In genomic region chr7:73542131-73542853, GRCm38 (mm10) we compare ENCODE assay signal across 8 mouse cellular contexts. TPM values are rescaled to one million over a fixed set of nuclear protein-coding genes. Genes with fewer than 3 reads are reported as not detected.
DNase-seq lines count a peak whose midpoint lies in the region; ATAC-seq and TF ChIP-seq lines count a peak whose summit lies in the region.

No protein-coding gene starts in this region.

- H3K4me3 ChIP-seq in heart, adult 2 months = peak overlapping the region; percentile 75
- no peak overlapping the region for H3K4me3 ChIP-seq in heart, embryonic 12.5 days
- peak overlapping the region; percentile 72 for H3K4me3 ChIP-seq in forebrain, embryonic 12.5 days (replicated peaks)
- peak overlapping the region in 1 of 2 experiments; percentile 85; a peak in 2 of 4 replicates for H3K4me3 ChIP-seq in liver, embryonic 14.5 days (ENCODE audit: insufficient read depth in 1 of 2, low read depth in 2 of 2, low read length in 2 of 2)

- no peak for ATAC-seq in heart, embryonic 12.5 days (ENCODE audit: insufficient number of reproducible peaks, low FRiP score)
- no peak for ATAC-seq in forebrain, embryonic 12.5 days (ENCODE audit: low FRiP score)
- no peak for ATAC-seq in liver, embryonic 14.5 days (ENCODE audit: insufficient read depth)

- TF ChIP-seq POLR2A in heart, adult 2 months (IDR thresholded peaks at IDR 0.05; ENCODE audit: insufficient read depth, low read depth, low read length) = no peak

- no peaks in the 10 kb centered on the region for H3K9me3 ChIP-seq in heart, embryonic 12.5 days (replicated peaks)
- no peaks in the 10 kb centered on the region for H3K9me3 ChIP-seq in forebrain, embryonic 12.5 days
- no peaks in the 10 kb centered on the region for H3K9me3 ChIP-seq in liver, embryonic 14.5 days (ENCODE audit: control insufficient read depth, low read length)

- H3K27ac ChIP-seq in heart, adult 2 months = peak overlapping the region; percentile 98
- H3K27ac ChIP-seq in heart, embryonic 12.5 days (ENCODE audit: poor library complexity, severe bottlenecking) = no peak overlapping the region; the same call in 1 of the 2 replicates
- H3K27ac ChIP-seq in forebrain, embryonic 12.5 days = peak overlapping the region; percentile 70
- no peak overlapping the region for H3K27ac ChIP-seq in liver, embryonic 14.5 days

- WGBS in heart, adult 2 months = 63% methylated on average over 7 of the region's 7 CpGs
- WGBS in heart, embryonic 12.5 days = 73% methylated on average over 7 of the region's 7 CpGs
- WGBS in forebrain, embryonic 12.5 days = 69% methylated on average over 7 of the region's 7 CpGs
- WGBS in liver, embryonic 14.5 days (ENCODE audit: insufficient replicate concordance) = 83% methylated on average over 7 of the region's 7 CpGs

- no peak for DNase-seq in heart, adult 2 months
- DNase-seq in 3T3-L1 (ENCODE audit: low read depth, low spot score) = peak; percentile 61
- DNase-seq in liver, embryonic 14.5 days (ENCODE audit: low read depth in 3 of 3, low spot score in 3 of 3) = no peak
- DNase-seq in adrenal gland, adult (ENCODE audit: inconsistent age in 2 of 2, low spot score in 1 of 2) = no peak
- DNase-seq in adrenal gland, postnatal 36 days = no peak
- no peak for DNase-seq in gastrocnemius, postnatal 10 days

- intact Hi-C loops in heart, adult 2 months (cut with DNase I) = no loop called here

- TF ChIP-seq EP300 in heart, adult 2 months (IDR thresholded peaks at IDR 0.05; ENCODE audit: insufficient read depth, low read depth, low read length) = no peak
- no peak for TF ChIP-seq EP300 in liver, embryonic 14.5 days (IDR thresholded peaks at IDR 0.05; ENCODE audit: low read depth)

- peaks cover 15% of the 10 kb centered on the region for H3K4me1 ChIP-seq in heart, adult 2 months (ENCODE audit: control insufficient read depth, insufficient read depth, low read length)
- H3K4me1 ChIP-seq in heart, embryonic 12.5 days (replicated peaks) = peaks cover 10% of the 10 kb centered on the region
- H3K4me1 ChIP-seq in forebrain, embryonic 12.5 days = peaks cover 10% of the 10 kb centered on the region
- H3K4me1 ChIP-seq in liver, embryonic 14.5 days (replicated peaks; ENCODE audit: control insufficient read depth in 2 of 2, insufficient read depth in 2 of 2, low read length in 1 of 2) = peaks cover 7 to 13% of the 10 kb centered on the region in 2 experiments

- H3K27me3 ChIP-seq in heart, adult 2 months (ENCODE audit: control insufficient read depth, insufficient read depth, low read length) = no peaks in the 10 kb centered on the region
- no peaks in the 10 kb centered on the region for H3K27me3 ChIP-seq in heart, embryonic 12.5 days (replicated peaks)
- no peaks in the 10 kb centered on the region for H3K27me3 ChIP-seq in forebrain, embryonic 12.5 days
- no peaks in the 10 kb centered on the region for H3K27me3 ChIP-seq in liver, embryonic 14.5 days (ENCODE audit: control insufficient read depth, insufficient read depth, low read length)

- no peak overlapping the region for H3K4me2 ChIP-seq in heart, embryonic 12.5 days
- no peak overlapping the region for H3K4me2 ChIP-seq in forebrain, embryonic 12.5 days
- peak overlapping the region; percentile 75; the same call in 1 of the 2 replicates for H3K4me2 ChIP-seq in liver, embryonic 14.5 days (ENCODE audit: low read depth)

- no peak overlapping the region for H3K9ac ChIP-seq in heart, adult 2 months (ENCODE audit: low read depth, low read length)
- no peak overlapping the region for H3K9ac ChIP-seq in heart, embryonic 12.5 days
- H3K9ac ChIP-seq in forebrain, embryonic 12.5 days = no peak overlapping the region
- H3K9ac ChIP-seq in liver, embryonic 14.5 days (replicated peaks) = no peak overlapping the region

- H3K79me2 ChIP-seq in heart, adult 2 months (replicated peaks; ENCODE audit: control insufficient read depth, insufficient read depth, low read length) = peaks cover 5% of the 10 kb centered on the region

- H3K36me3 ChIP-seq in heart, adult 2 months (ENCODE audit: control insufficient read depth, insufficient read depth, low read length) = peaks cover 37% of the 10 kb centered on the region
- peaks cover 12% of the 10 kb centered on the region for H3K36me3 ChIP-seq in heart, embryonic 12.5 days
- peaks cover 20% of the 10 kb centered on the region for H3K36me3 ChIP-seq in forebrain, embryonic 12.5 days (replicated peaks)
- peaks cover 15% of the 10 kb centered on the region for H3K36me3 ChIP-seq in liver, embryonic 14.5 days (replicated peaks; ENCODE audit: control insufficient read depth, insufficient read depth, low read depth)

- peak; percentile 55 for TF ChIP-seq CTCF in heart, adult 2 months (IDR thresholded peaks at IDR 0.05)
- peak; percentile 30; the same call in 1 of the 2 replicates for TF ChIP-seq CTCF in liver, embryonic 14.5 days (IDR thresholded peaks at IDR 0.05; ENCODE audit: low read depth)

RNA-seq across cellular contexts. Expression of gene Chd2, which starts 0.7 kb away (rescaled TPM):
- total RNA-seq in heart, adult 2 months (2021) = 10 to 100 TPM; 38.1 to 43.3 TPM
- polyA plus RNA-seq in heart, adult 2 months (2012; rRNA removed) = 32.9 and 38.0 TPM in 2 replicates
- 48.5 and 50.4 TPM in 2 replicates for polyA plus RNA-seq in heart, embryonic 12.5 days (2016; fragmentation: Nextera tagmentation; extraction: Ambion mirVana)
- 69.4 and 78.8 TPM in 2 replicates for polyA plus RNA-seq in forebrain, embryonic 12.5 days (2016; fragmentation: Nextera tagmentation; extraction: Ambion mirVana)
- polyA plus RNA-seq in liver, embryonic 14.5 days (2012; rRNA removed) = 12.0 and 13.1 TPM in 2 replicates
- 14.8 and 17.4 TPM in 2 replicates for polyA plus RNA-seq in liver, embryonic 14.5 days (2014; fragmentation: Nextera tagmentation; extraction: Ambion mirVana)
- total RNA-seq in adrenal gland, postnatal 36 days (2021) = 10 to 100 TPM; 40.9 to 41.6 TPM
- total RNA-seq in gastrocnemius, postnatal 10 days (2021) = 10 to 100 TPM; 42.9 to 57.0 TPM

Comparison
In these comparisons a context has a peak if more than half of its experiments do, and no peak if none do; other contexts are left out.
1. H3K27ac ChIP-seq: peak in heart, adult 2 months (single experiment) and forebrain, embryonic 12.5 days (single experiment); none in heart, embryonic 12.5 days (single experiment) and liver, embryonic 14.5 days (single experiment).